Mouse (Mus musculus): ENCODE data around the gene Fibp.

GRCm38 (mm10) chr19:5481398-5481797, 21.0 kb downstream of the Fibp start:
- TF ChIP-seq CTCF (IDR thresholded peaks at IDR 0.05; ENCODE audit: borderline replicate concordance, insufficient read depth, low read length) (no peak), POLR2A (IDR thresholded peaks at IDR 0.05; ENCODE audit: low read depth, low read length) (no peak)
